Mouse (Mus musculus) cerebellum, adult 2 months (tissue): ENCODE measurements around the gene Ano1.

Source experiments
- CTCF ChIP-seq: fragments of 200-500 bp; IDR thresholded peaks from 2 replicates; pipeline ENCODE4 v1.5.1; 2011; ENCODE audit warnings: low read depth, mild to moderate bottlenecking, control low read depth, low read length, moderate library complexity, borderline replicate concordance; ENCODE audit not compliant: insufficient read depth
- POLR2A ChIP-seq: fragments of 200-500 bp; IDR thresholded peaks from 2 replicates; pipeline ENCODE4 v1.6.1; 2011; ENCODE audit warnings: low read length, control low read depth, borderline replicate concordance; ENCODE audit not compliant: insufficient read depth

GRCm38 (mm10) chr7:144667091-144667490 is 84.7 kb downstream of the Ano1 start:
- TF ChIP-seq CTCF (no peak), POLR2A (no peak)
